Mouse (Mus musculus) erythroblast, embryonic 14.5 days (primary cell): ENCODE data around the gene Hspd1.

Experiments used
- GATA1 ChIP-seq: IDR thresholded peaks from 2 replicates; pipeline ENCODE4 v1.6.1; 2012; ENCODE audit warnings: low read length, inconsistent platforms, mixed read lengths
- TAL1 ChIP-seq: IDR thresholded peaks from 3 replicates; pipeline ENCODE4 v1.6.1; 2012; ENCODE audit warnings: low read length, inconsistent platforms, mixed read lengths

DNA sequence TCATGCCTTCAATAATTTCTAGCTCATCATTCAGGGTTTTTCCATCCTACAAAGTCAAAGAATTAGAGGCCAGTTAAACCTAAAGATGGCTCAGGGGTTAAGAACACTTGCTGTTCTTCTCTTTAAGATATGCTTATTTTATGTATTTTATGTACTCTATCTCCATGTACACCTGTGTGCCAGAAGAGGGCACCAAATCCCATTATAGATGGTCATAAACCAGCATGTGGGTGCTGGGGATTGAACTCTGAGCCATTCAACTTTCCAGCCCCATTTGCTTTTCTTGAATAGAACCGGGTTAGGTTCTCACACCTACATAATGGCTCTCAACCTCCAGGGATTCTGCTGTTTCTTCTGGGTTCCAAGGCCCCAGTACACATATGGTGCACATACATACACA is 5.9 kb downstream of the Hspd1 start:
- TF ChIP-seq GATA1: no peak
- TF ChIP-seq TAL1: no peak
